Mouse (Mus musculus) E14TG2a.4 (cell line): ENCODE data around the gene Prkacb.

Source experiments
- CTCF ChIP-seq: conservative IDR thresholded peaks from 2 replicates; pipeline ENCODE4 v1.5.1; 2014; ENCODE audit warnings: low read length
- NANOG ChIP-seq: IDR thresholded peaks from 2 replicates; pipeline ENCODE4 v1.6.1; 2014; ENCODE audit warnings: borderline replicate concordance, low read length, mixed read lengths
- POU5F1 ChIP-seq: IDR thresholded peaks from 2 replicates; pipeline ENCODE4 v1.6.1; 2014; ENCODE audit warnings: low read length, borderline replicate concordance

- no peak for TF ChIP-seq CTCF
- TF ChIP-seq NANOG = no peak
- TF ChIP-seq POU5F1 = no peak
Measured at GRCm38 (mm10) chr3:146684811-146685675, 127.7 kb downstream of the Prkacb start, which contains the start of gene Samd13.
